Mouse (Mus musculus) hindlimb bud, embryonic 11.5 days (tissue): ENCODE data around the gene Shisa7.
"Not testable (repeated sequence)": the region's sequence is repeated elsewhere in the genome, so short reads cannot be mapped to it uniquely, and the experiment has no call there.

Source experiments
- DNase-seq: peaks from one replicate; pipeline ENCODE4 v3.0.0-alpha.2; 2012; ENCODE audit warnings: low read depth, low spot score; ENCODE audit errors: extremely low spot score

Shisa7 gene

GRCm38 (mm10) chr7:4849372-4849771 lies 4.9 kb upstream of the Shisa7 start:
- no peak for DNase-seq

GRCm38 (mm10) chr7:4844917-4845309 lies 417 bp upstream of the Shisa7 start:
- peak; percentile 47 for DNase-seq

GRCm38 (mm10) chr7:4843604-4844244 lies 772 bp downstream of the Shisa7 start:
- no peak for DNase-seq

- no peak for DNase-seq
Measured at GRCm38 (mm10) chr7:4842634-4843131, 1.8 kb downstream of the Shisa7 start.

GRCm38 (mm10) chr7:4842077-4842476 lies 2.4 kb downstream of the Shisa7 start:
- no peak for DNase-seq

- DNase-seq = no peak
Measured at GRCm38 (mm10) chr7:4837639-4838038, 6.9 kb downstream of the Shisa7 start.

GRCm38 (mm10) chr7:4836351-4836792 lies 8.1 kb downstream of the Shisa7 start:
- no peak for DNase-seq

GRCm38 (mm10) chr7:4835631-4836327 lies 8.7 kb downstream of the Shisa7 start:
- DNase-seq = no peak

GRCm38 (mm10) chr7:4830476-4830875 lies 14.0 kb downstream of the Shisa7 start:
- no peak for DNase-seq

GRCm38 (mm10) chr7:4825365-4825764 lies 19.1 kb downstream of the Shisa7 start:
- DNase-seq = no peak

GRCm38 (mm10) chr7:4822162-4822907 lies 22.2 kb downstream of the Shisa7 start:
- no peak for DNase-seq

GRCm38 (mm10) chr7:4821690-4822089 lies 22.8 kb downstream of the Shisa7 start:
- DNase-seq = no peak

GRCm38 (mm10) chr7:4820925-4821324 lies 23.6 kb downstream of the Shisa7 start:
- DNase-seq = not testable (repeated sequence)

- DNase-seq = no peak
Measured at GRCm38 (mm10) chr7:4816559-4816958, 27.9 kb downstream of the Shisa7 start.

GRCm38 (mm10) chr7:4813105-4813791 lies 31.2 kb downstream of the Shisa7 start:
- no peak for DNase-seq

GRCm38 (mm10) chr7:4812303-4813104 lies 32.0 kb downstream of the Shisa7 start, which contains the start of gene Ube2s:
TSS of gene Ube2s (minus strand) at chr7:4812590.
- DNase-seq = peak; percentile 96

GRCm38 (mm10) chr7:4811842-4812302 lies 32.6 kb downstream of the Shisa7 start:
- DNase-seq = no peak

- DNase-seq = not testable (repeated sequence)
Measured at GRCm38 (mm10) chr7:4811131-4811530, 33.4 kb downstream of the Shisa7 start.

GRCm38 (mm10) chr7:4806716-4807115 lies 37.8 kb downstream of the Shisa7 start:
- DNase-seq = no peak

GRCm38 (mm10) chr7:4802247-4802646 lies 42.2 kb downstream of the Shisa7 start:
- no peak for DNase-seq
